Mouse (Mus musculus) CH12.LX (cell line): Measurements from ENCODE around the gene Malsu1. TPM values are rescaled to one million over a fixed set of nuclear protein-coding genes. Genes with fewer than 3 reads are reported as not detected.

Experiments used
- DNase-seq: peaks from one replicate; pipeline ENCODE4 v3.0.0-alpha.2; 2013; ENCODE audit errors: extremely low read depth
- H3K27ac ChIP-seq: 2 replicates; pipeline ENCODE4 v1.5.1; 2012; ENCODE audit warnings: low read depth, mild to moderate bottlenecking, control low read depth, moderate library complexity; ENCODE audit not compliant: insufficient read depth
- H3K27me3 ChIP-seq: replicated peaks from 2 replicates; pipeline ENCODE3; 2012; ENCODE audit warnings: inconsistent platforms
- H3K36me3 ChIP-seq, 2 experiments: replicated peaks in 1 of 2; 2 replicates each; pipeline versions ENCODE3 to v1.6.1; 2012; ENCODE audit warnings: inconsistent platforms in 1 of 2, low read length in 1 of 2, mild to moderate bottlenecking in 1 of 2, mixed read lengths in 1 of 2, moderate library complexity in 1 of 2; ENCODE audit not compliant: control insufficient read depth in 1 of 2, insufficient read depth in 1 of 2
- H3K4me1 ChIP-seq, 2 experiments: 2 replicates each; pipeline ENCODE4 v1.6.1; 2012; ENCODE audit warnings: inconsistent platforms in 1 of 2, moderate library complexity in 1 of 2; ENCODE audit not compliant: insufficient read depth in 2 of 2, control insufficient read depth in 1 of 2
- H3K4me2 ChIP-seq: 2 replicates; pipeline ENCODE4 v1.6.1; 2012; ENCODE audit warnings: low read depth, mild to moderate bottlenecking, control low read depth; ENCODE audit not compliant: poor library complexity, insufficient read depth, severe bottlenecking
- H3K4me3 ChIP-seq, 3 experiments: fragments of 150-350 bp in 1 of 3; sonication (generic) in 1 of 3; replicated peaks in 1 of 3; 2 replicates each; pipeline versions ENCODE3 to v1.5.1; 2011 to 2012; ENCODE audit warnings: low read depth in 2 of 3, low read length in 2 of 3, mild to moderate bottlenecking in 2 of 3, moderate library complexity in 2 of 3, control low read depth in 1 of 3, improper control_type of control experiment in 1 of 3, inconsistent platforms in 1 of 3, mixed read lengths in 1 of 3; ENCODE audit not compliant: poor library complexity in 1 of 3
- H3K79me2 ChIP-seq: replicated peaks from 2 replicates; pipeline ENCODE4 v1.6.1; 2012; ENCODE audit warnings: mild to moderate bottlenecking, moderate library complexity; ENCODE audit not compliant: control insufficient read depth, poor library complexity, insufficient read depth, severe bottlenecking; ENCODE audit errors: extremely low read depth
- H3K9ac ChIP-seq: 2 replicates; pipeline ENCODE4 v1.6.1; 2012; ENCODE audit warnings: low read depth, mild to moderate bottlenecking, control low read depth, moderate library complexity; ENCODE audit not compliant: insufficient read depth
- H3K9me3 ChIP-seq: replicated peaks from 2 replicates; pipeline ENCODE3; 2012; ENCODE audit warnings: low read length, inconsistent platforms, mixed read lengths
- CHD1 ChIP-seq: IDR thresholded peaks from 2 replicates; pipeline ENCODE4 v1.6.1; 2012; ENCODE audit warnings: low read depth, low read length, improper control_type of control experiment, inconsistent platforms
- CTCF ChIP-seq, 2 experiments: IDR thresholded peaks in 1 of 2; conservative IDR thresholded peaks in 1 of 2; 2 replicates each; pipeline ENCODE4 v1.5.1; 2011 to 2012; ENCODE audit warnings: low read depth in 2 of 2, low read length in 2 of 2, improper control_type of control experiment in 1 of 2, inconsistent platforms in 1 of 2, mild to moderate bottlenecking in 1 of 2, moderate library complexity in 1 of 2
- ETS1 ChIP-seq: conservative IDR thresholded peaks from 2 replicates; pipeline ENCODE4 v1.6.1; 2012; ENCODE audit warnings: low read depth, mild to moderate bottlenecking, inconsistent platforms, low read length, improper control_type of control experiment, moderate library complexity
- GABPA ChIP-seq: IDR thresholded peaks from 2 replicates; pipeline ENCODE4 v1.6.1; 2012; ENCODE audit warnings: low read depth, low read length, improper control_type of control experiment, inconsistent platforms; ENCODE audit not compliant: insufficient replicate concordance
- IRF4 ChIP-seq: IDR thresholded peaks from 2 replicates; pipeline ENCODE4 v1.6.1; 2014; ENCODE audit warnings: low read depth, mild to moderate bottlenecking, inconsistent platforms, low read length, improper control_type of control experiment
- JUN ChIP-seq: IDR thresholded peaks from 2 replicates; pipeline ENCODE4 v1.6.1; 2011; ENCODE audit warnings: low read depth, mild to moderate bottlenecking, low read length, improper control_type of control experiment, moderate library complexity; ENCODE audit not compliant: insufficient read depth
- JUND ChIP-seq: conservative IDR thresholded peaks from 2 replicates; pipeline ENCODE4 v1.6.1; 2011; ENCODE audit warnings: low read depth, low read length, improper control_type of control experiment
- MAFK ChIP-seq: IDR thresholded peaks from 2 replicates; pipeline ENCODE4 v1.6.1; 2011; ENCODE audit warnings: low read length, improper control_type of control experiment; ENCODE audit not compliant: insufficient replicate concordance
- MAX ChIP-seq: IDR thresholded peaks from 2 replicates; pipeline ENCODE4 v1.6.1; 2011; ENCODE audit warnings: low read length, improper control_type of control experiment
- MAZ ChIP-seq: IDR thresholded peaks from 2 replicates; pipeline ENCODE4 v1.6.1; 2012; ENCODE audit warnings: low read depth, mild to moderate bottlenecking, inconsistent platforms, low read length, improper control_type of control experiment, moderate library complexity
- MEF2A ChIP-seq: IDR thresholded peaks from 2 replicates; pipeline ENCODE4 v1.6.1; 2014; ENCODE audit warnings: low read depth, mild to moderate bottlenecking, inconsistent platforms, low read length, improper control_type of control experiment, borderline replicate concordance
- MYC ChIP-seq: IDR thresholded peaks from 2 replicates; pipeline ENCODE4 v1.6.1; 2011; ENCODE audit warnings: low read depth, mild to moderate bottlenecking, improper control_type of control experiment, low read length
- NELFE ChIP-seq: IDR thresholded peaks from 2 replicates; pipeline ENCODE4 v1.6.1; 2011; ENCODE audit warnings: low read depth, low read length, improper control_type of control experiment
- POLR2A ChIP-seq: IDR thresholded peaks from 2 replicates; pipeline ENCODE4 v1.6.1; 2011; ENCODE audit warnings: low read depth, mild to moderate bottlenecking, improper control_type of control experiment, low read length
- POLR2AphosphoS2 ChIP-seq: IDR thresholded peaks from 2 replicates; pipeline ENCODE4 v1.6.1; 2011; ENCODE audit warnings: low read depth, low read length, improper control_type of control experiment
- SIN3A ChIP-seq: IDR thresholded peaks from 2 replicates; pipeline ENCODE4 v1.6.1; 2012; ENCODE audit warnings: low read length, improper control_type of control experiment, inconsistent platforms
- SMC3 ChIP-seq: IDR thresholded peaks from 2 replicates; pipeline ENCODE4 v1.6.1; 2011; ENCODE audit warnings: low read depth, low read length, improper control_type of control experiment
- TBP ChIP-seq: conservative IDR thresholded peaks from 2 replicates; pipeline ENCODE4 v1.6.1; 2011; ENCODE audit warnings: low read depth, low read length, improper control_type of control experiment
- USF1 ChIP-seq: IDR thresholded peaks from 2 replicates; pipeline ENCODE4 v1.6.1; 2014; ENCODE audit warnings: low read depth, mild to moderate bottlenecking, inconsistent platforms, low read length, improper control_type of control experiment
- ZKSCAN1 ChIP-seq: IDR thresholded peaks from 2 replicates; pipeline ENCODE4 v1.6.1; 2012; ENCODE audit warnings: low read depth, inconsistent platforms, low read length, improper control_type of control experiment, borderline replicate concordance
- ZMIZ1 ChIP-seq: IDR thresholded peaks from 2 replicates; pipeline ENCODE4 v1.6.1; 2012; ENCODE audit warnings: low read depth, mild to moderate bottlenecking, inconsistent platforms, low read length, improper control_type of control experiment
- ZNF384 ChIP-seq: IDR thresholded peaks from 2 replicates; pipeline ENCODE4 v1.6.1; 2012; ENCODE audit warnings: low read depth, low read length, improper control_type of control experiment, inconsistent platforms
- dilution Hi-C: fragments of 300-500 bp; cut with MboI; formaldehyde crosslinking; loops from 2 replicates; pipeline ENCODE4 v1.14.3; 2020; ENCODE audit warnings: low sequenced_read_pairs; ENCODE audit not compliant: extremely low pct_unique_long_range_greater_than_20kb, extremely low pct_ligation_motif_present
- in situ Hi-C: fragments of 300-500 bp; cut with MboI; formaldehyde crosslinking; loops from 3 replicates; pipeline ENCODE4 v1.14.3; 2019; ENCODE audit warnings: low sequenced_read_pairs, low pct_ligation_motif_present, low pct_unique_long_range_greater_than_20kb, mixed read lengths
- polyA plus RNA-seq: library from polyadenylated mRNA; unstranded; fragments of >175 nt; gene quantifications from 2 replicates; pipeline ENCODE4 v1.2.1, GENCODE M21; 2012; ENCODE audit warnings: low read depth; ENCODE audit not compliant: insufficient read length
- total RNA-seq, 2 experiments: library from RNA; depleted of rRNA; stranded (reverse); fragments of 300-350 nt in 1 of 2; fragments of >200 nt in 1 of 2; gene quantifications; 2 replicates each; pipeline ENCODE4 v1.2.3; 2012 to 2014

Gene Malsu1
- total and polyA plus RNA-seq, 3 experiments, result 39.0 to 78.7 (median 59.6) TPM

DNA sequence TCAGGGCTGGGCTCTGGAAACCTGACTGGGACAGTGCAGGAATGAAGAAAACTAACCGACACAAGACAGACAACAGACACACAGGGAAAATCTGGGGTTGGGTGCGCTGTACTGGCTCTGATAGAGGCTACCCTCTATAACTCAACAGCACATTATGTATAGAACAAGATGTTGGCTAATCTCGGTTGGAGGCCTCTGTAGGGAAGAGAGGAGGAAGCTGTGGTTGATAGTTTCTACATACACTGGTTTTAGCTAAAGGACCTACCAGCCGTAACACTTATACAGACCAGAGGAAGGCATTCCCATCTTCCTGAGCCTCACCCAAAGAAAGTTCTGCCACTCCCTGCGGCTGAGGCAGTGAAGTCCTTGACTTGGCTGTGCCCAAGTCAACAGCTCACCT is 47.1 kb upstream of the Malsu1 start:
- no peak overlapping the region for H3K27ac ChIP-seq
- dilution Hi-C loops, result no loop called here
- H3K27me3 ChIP-seq, result no peaks in the 10 kb centered on the region

GRCm38 (mm10) chr6:49028019-49028418 is 45.6 kb upstream of the Malsu1 start:
- H3K27ac ChIP-seq, result no peak overlapping the region

More for the DNA sequence above, 47.1 kb upstream of the Malsu1 start:
- H3K9ac ChIP-seq, result no peak overlapping the region
- H3K4me1 ChIP-seq, result no peaks in the 10 kb centered on the region
- no peak overlapping the region for H3K4me3 ChIP-seq
- H3K9me3 ChIP-seq, result no peaks in the 10 kb centered on the region
- no peaks in the 10 kb centered on the region for H3K79me2 ChIP-seq
- in situ Hi-C loops, result no loop called here
- no peaks in the 10 kb centered on the region for H3K36me3 ChIP-seq
- TF ChIP-seq CTCF (conservative IDR thresholded peaks at IDR 0.05 in 1 of 2, IDR thresholded peaks at IDR 0.05 in 1 of 2; ENCODE audit: low read depth in 2 of 2, low read length in 2 of 2), result no peak
- no peak for TF ChIP-seq MEF2A
- H3K4me2 ChIP-seq, result no peak overlapping the region
- no peak for DNase-seq

DNA sequence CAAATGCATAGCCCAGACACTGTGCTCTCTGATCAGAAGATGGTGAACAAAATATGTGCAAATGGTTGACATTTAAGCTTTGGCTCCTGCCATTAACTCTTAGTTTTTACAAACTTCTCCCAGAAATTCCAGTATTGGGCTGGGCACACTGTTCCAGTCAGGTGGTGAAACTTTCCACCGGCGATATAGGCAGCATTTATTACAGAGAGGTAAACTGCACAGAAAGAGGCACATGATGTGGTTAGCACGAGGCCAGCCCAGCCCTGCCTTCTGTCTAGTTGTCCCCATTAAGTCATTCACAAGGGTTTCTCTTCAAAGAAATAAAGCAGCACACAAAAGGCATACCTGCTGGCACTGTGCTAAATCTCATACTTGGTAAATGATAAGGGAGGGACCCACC is 44.9 kb upstream of the Malsu1 start:
- in situ Hi-C loops, result no loop called here

More at GRCm38 (mm10) chr6:49028019-49028418, 45.6 kb upstream of the Malsu1 start:
- no peaks in the 10 kb centered on the region for H3K4me1 ChIP-seq
- H3K9ac ChIP-seq, result no peak overlapping the region
- no peak overlapping the region for H3K4me2 ChIP-seq
- no peak overlapping the region for H3K4me3 ChIP-seq
- no peak for DNase-seq
- H3K79me2 ChIP-seq, result no peaks in the 10 kb centered on the region
- no peaks in the 10 kb centered on the region for H3K9me3 ChIP-seq
- no peaks in the 10 kb centered on the region for H3K27me3 ChIP-seq
- in situ Hi-C loops (no loop called here), dilution Hi-C loops (no loop called here)
- H3K36me3 ChIP-seq, result no peaks in the 10 kb centered on the region
- no peak for TF ChIP-seq NELFE
- TF ChIP-seq ETS1, result no peak
- no peak for TF ChIP-seq TBP
- no peak for TF ChIP-seq MEF2A
- no peak for TF ChIP-seq SIN3A
- no peak for TF ChIP-seq POLR2AphosphoS2
- TF ChIP-seq JUND, result no peak
- no peak for TF ChIP-seq GABPA
- TF ChIP-seq POLR2A, result no peak
- no peak for TF ChIP-seq MAFK
- TF ChIP-seq ZKSCAN1, result no peak
- no peak for TF ChIP-seq CHD1
- no peak for TF ChIP-seq MAX
- TF ChIP-seq USF1, result no peak
- no peak for TF ChIP-seq ZMIZ1

More for the DNA sequence above, 44.9 kb upstream of the Malsu1 start:
- Histone ChIP-seq H3K9ac (no peak overlapping the region), H3K79me2 (no peaks in the 10 kb centered on the region), H3K4me2 (no peak overlapping the region), H3K4me3 (no peak overlapping the region), H3K27ac (no peak overlapping the region), H3K4me1 (no peaks in the 10 kb centered on the region), H3K36me3 (no peaks in the 10 kb centered on the region), H3K9me3 (no peaks in the 10 kb centered on the region), H3K27me3 (no peaks in the 10 kb centered on the region)
- TF ChIP-seq JUND, result no peak
- no peak for TF ChIP-seq MAZ
- TF ChIP-seq ZMIZ1, result no peak
- no peak for TF ChIP-seq CHD1
- TF ChIP-seq JUN, result no peak
- no peak for TF ChIP-seq IRF4
- TF ChIP-seq MYC, result no peak
- TF ChIP-seq GABPA, result no peak
- no peak for TF ChIP-seq ZNF384
- no peak for TF ChIP-seq SMC3
- DNase-seq, result no peak
- dilution Hi-C loops, result no loop called here
